Mouse (Mus musculus): ENCODE results near the gene Hirip3. TPM values are rescaled to one million over a fixed set of nuclear protein-coding genes. Genes with fewer than 3 reads are reported as not detected.
"Not testable (repeated sequence)": the region's sequence is repeated elsewhere in the genome, so short reads cannot be mapped to it uniquely, and the experiment has no call there.

The Hirip3 gene
- polyA plus RNA-seq, 1 experiment from 2014 or later = 32.6 TPM

- no peaks in the 10 kb centered on the region for H3K27me3 ChIP-seq (ENCODE audit: insufficient read depth, low read length)
- H3K9me3 ChIP-seq (ENCODE audit: low read length) = no peaks in the 10 kb centered on the region
- H3K36me3 ChIP-seq (ENCODE audit: insufficient read depth, low read length) = no peaks in the 10 kb centered on the region
- peaks cover 15% of the 10 kb centered on the region; the same call in 1 of the 2 replicates for H3K4me1 ChIP-seq (ENCODE audit: insufficient read depth, low read length)
- no peak for ATAC-seq (ENCODE audit: low FRiP score, low TSS enrichment)
- H3K4me3 ChIP-seq (ENCODE audit: low read length) = no peak overlapping the region
- peak overlapping the region; percentile 77; the same call in 1 of the 2 replicates for H3K4me2 ChIP-seq (replicated peaks; ENCODE audit: low read depth, low read length)
- H3K27ac ChIP-seq (ENCODE audit: low read length) = no peak overlapping the region
- peak overlapping the region; percentile 82; the same call in 1 of the 2 replicates for H3K9ac ChIP-seq (replicated peaks; ENCODE audit: low read length)
- WGBS = 81% methylated on average over 5 of the region's 5 CpGs
Observed at GRCm38 (mm10) chr7:126896912-126897311, 35.1 kb downstream of the Hirip3 start.

- H3K4me2 ChIP-seq (replicated peaks; ENCODE audit: low read depth, low read length) = peak overlapping the region; percentile 77
- ATAC-seq (ENCODE audit: low FRiP score, low TSS enrichment) = no peak; the same call in 1 of the 2 replicates
- H3K9ac ChIP-seq (replicated peaks; ENCODE audit: low read length) = peak overlapping the region; percentile 82
- no peaks in the 10 kb centered on the region for H3K27me3 ChIP-seq (ENCODE audit: insufficient read depth, low read length)
- H3K36me3 ChIP-seq (ENCODE audit: insufficient read depth, low read length) = no peaks in the 10 kb centered on the region
- H3K9me3 ChIP-seq (ENCODE audit: low read length) = no peaks in the 10 kb centered on the region
- H3K4me1 ChIP-seq (ENCODE audit: insufficient read depth, low read length) = peaks cover 15% of the 10 kb centered on the region; the same call in 1 of the 2 replicates
- 17% methylated on average over 16 of the region's 16 CpGs for WGBS
- H3K27ac ChIP-seq (ENCODE audit: low read length) = peak overlapping the region; percentile 72
- H3K4me3 ChIP-seq (ENCODE audit: low read length) = peak overlapping the region; percentile 69
Observed at GRCm38 (mm10) chr7:126897390-126898101, 35.8 kb downstream of the Hirip3 start.

- Histone ChIP-seq H3K4me1 (ENCODE audit: insufficient read depth, low read length) (peaks cover 15% of the 10 kb centered on the region; the same call in 1 of the 2 replicates), H3K9me3 (ENCODE audit: low read length) (no peaks in the 10 kb centered on the region), H3K9ac (replicated peaks; ENCODE audit: low read length) (peak overlapping the region; percentile 82), H3K4me3 (ENCODE audit: low read length) (peak overlapping the region; percentile 69), H3K27me3 (ENCODE audit: insufficient read depth, low read length) (no peaks in the 10 kb centered on the region), H3K27ac (ENCODE audit: low read length) (peak overlapping the region; percentile 76), H3K4me2 (replicated peaks; ENCODE audit: low read depth, low read length) (peak overlapping the region; percentile 77), H3K36me3 (ENCODE audit: insufficient read depth, low read length) (no peaks in the 10 kb centered on the region)
- 9% methylated on average over 37 of the region's 37 CpGs for WGBS
- peak; percentile 94 for ATAC-seq (ENCODE audit: low FRiP score, low TSS enrichment)
Observed at GRCm38 (mm10) chr7:126898102-126898990, 36.6 kb downstream of the Hirip3 start.

- H3K9ac ChIP-seq (replicated peaks; ENCODE audit: low read length); ATAC-seq (ENCODE audit: low FRiP score, low TSS enrichment); H3K4me3 ChIP-seq (ENCODE audit: low read length); H3K36me3 ChIP-seq (ENCODE audit: insufficient read depth, low read length); H3K4me2 ChIP-seq (replicated peaks; ENCODE audit: low read depth, low read length); H3K27me3 ChIP-seq (ENCODE audit: insufficient read depth, low read length); H3K27ac ChIP-seq (ENCODE audit: low read length); H3K9me3 ChIP-seq (ENCODE audit: low read length): not testable (repeated sequence)
- WGBS = 94% methylated on average over 7 of the region's 9 CpGs
- peaks cover 15% of the 10 kb centered on the region; the same call in 1 of the 2 replicates for H3K4me1 ChIP-seq (ENCODE audit: insufficient read depth, low read length)
Observed at GRCm38 (mm10) chr7:126899781-126900180, 38.0 kb downstream of the Hirip3 start.

- no peak overlapping the region for H3K27ac ChIP-seq (ENCODE audit: low read length)
- H3K4me2 ChIP-seq (replicated peaks; ENCODE audit: low read depth, low read length) = no peak overlapping the region
- no peaks in the 10 kb centered on the region for H3K36me3 ChIP-seq (ENCODE audit: insufficient read depth, low read length)
- H3K4me1 ChIP-seq (ENCODE audit: insufficient read depth, low read length) = no peaks in the 10 kb centered on the region
- H3K9me3 ChIP-seq (ENCODE audit: low read length) = no peaks in the 10 kb centered on the region
- no peak overlapping the region for H3K4me3 ChIP-seq (ENCODE audit: low read length)
- WGBS = 79% methylated on average over 3 of the region's 3 CpGs
- no peaks in the 10 kb centered on the region for H3K27me3 ChIP-seq (ENCODE audit: insufficient read depth, low read length)
- ATAC-seq (ENCODE audit: low FRiP score, low TSS enrichment) = no peak
- no peak overlapping the region for H3K9ac ChIP-seq (replicated peaks; ENCODE audit: low read length)
Observed at GRCm38 (mm10) chr7:126905590-126905989, 43.8 kb downstream of the Hirip3 start.

- Histone ChIP-seq H3K4me2 (replicated peaks; ENCODE audit: low read depth, low read length) (no peak overlapping the region), H3K27ac (ENCODE audit: low read length) (no peak overlapping the region), H3K27me3 (ENCODE audit: insufficient read depth, low read length) (no peaks in the 10 kb centered on the region), H3K4me1 (ENCODE audit: insufficient read depth, low read length) (no peaks in the 10 kb centered on the region), H3K9me3 (ENCODE audit: low read length) (no peaks in the 10 kb centered on the region), H3K9ac (replicated peaks; ENCODE audit: low read length) (no peak overlapping the region), H3K4me3 (ENCODE audit: low read length) (no peak overlapping the region), H3K36me3 (ENCODE audit: insufficient read depth, low read length) (no peaks in the 10 kb centered on the region)
- 87% methylated on average over 3 of the region's 3 CpGs for WGBS
- no peak for ATAC-seq (ENCODE audit: low FRiP score, low TSS enrichment)
Observed at GRCm38 (mm10) chr7:126914844-126915243, 53.1 kb downstream of the Hirip3 start.

Other genes with a start within 250 kb of the Hirip3 start
- 6.8 and 9.5 TPM in 2 replicates for gene Nupr1, start 231.1 kb upstream of the Hirip3 start, polyA plus RNA-seq (2015; fragmentation: Nextera tagmentation; extraction: Ambion mirVana)
- 50.7 and 57.2 TPM in 2 replicates for gene Sgf29, start 212.7 kb upstream of the Hirip3 start, polyA plus RNA-seq (2015; fragmentation: Nextera tagmentation; extraction: Ambion mirVana)
- 9.1 and 9.4 TPM in 2 replicates for gene Sult1a1, start 185.5 kb upstream of the Hirip3 start, polyA plus RNA-seq (2015; fragmentation: Nextera tagmentation; extraction: Ambion mirVana)
- 119 and 122 TPM in 2 replicates for gene Bola2, start 166.6 kb upstream of the Hirip3 start, polyA plus RNA-seq (2015; fragmentation: Nextera tagmentation; extraction: Ambion mirVana)
- gene Slx1b, start 166.2 kb upstream of the Hirip3 start, polyA plus RNA-seq (2015; fragmentation: Nextera tagmentation; extraction: Ambion mirVana) = 9.5 and 12.3 TPM in 2 replicates
- gene Coro1a, start 154.2 kb upstream of the Hirip3 start, polyA plus RNA-seq (2015; fragmentation: Nextera tagmentation; extraction: Ambion mirVana) = 17.5 and 19.7 TPM in 2 replicates
- 77.9 and 79.5 TPM in 2 replicates for gene Mapk3, start 102.4 kb upstream of the Hirip3 start, polyA plus RNA-seq (2015; fragmentation: Nextera tagmentation; extraction: Ambion mirVana)
- 1.8 and 2.0 TPM in 2 replicates for gene Gdpd3, start 95.6 kb upstream of the Hirip3 start, polyA plus RNA-seq (2015; fragmentation: Nextera tagmentation; extraction: Ambion mirVana)
- 95.8 and 101 TPM in 2 replicates for gene Ypel3, start 85.0 kb upstream of the Hirip3 start, polyA plus RNA-seq (2015; fragmentation: Nextera tagmentation; extraction: Ambion mirVana)
- gene Tbx6, start 80.5 kb upstream of the Hirip3 start, polyA plus RNA-seq (2015; fragmentation: Nextera tagmentation; extraction: Ambion mirVana) = 0.29 and 0.78 TPM in 2 replicates
- 267 and 271 TPM in 2 replicates for gene Ppp4c, start 69.5 kb upstream of the Hirip3 start, polyA plus RNA-seq (2015; fragmentation: Nextera tagmentation; extraction: Ambion mirVana)
- 0.19 and 0.52 TPM in 2 replicates for gene Fam57b, start 64.3 kb upstream of the Hirip3 start, polyA plus RNA-seq (2015; fragmentation: Nextera tagmentation; extraction: Ambion mirVana)
- not detected in 2 replicates for gene 4930451I11Rik, start 30.3 kb upstream of the Hirip3 start, polyA plus RNA-seq (2015; fragmentation: Nextera tagmentation; extraction: Ambion mirVana)
- gene Doc2a, start 14.6 kb upstream of the Hirip3 start, polyA plus RNA-seq (2015; fragmentation: Nextera tagmentation; extraction: Ambion mirVana) = 7.8 and 8.7 TPM in 2 replicates
- gene Ino80e, start 405 bp downstream of the Hirip3 start, polyA plus RNA-seq (2015; fragmentation: Nextera tagmentation; extraction: Ambion mirVana) = 75.3 and 88.0 TPM in 2 replicates
- gene Taok2, start 22.7 kb downstream of the Hirip3 start, polyA plus RNA-seq (2015; fragmentation: Nextera tagmentation; extraction: Ambion mirVana) = 58.6 and 59.9 TPM in 2 replicates
- gene Tmem219, start 60.9 kb downstream of the Hirip3 start, polyA plus RNA-seq (2015; fragmentation: Nextera tagmentation; extraction: Ambion mirVana) = 33.8 and 34.1 TPM in 2 replicates
- gene Kctd13, start 66.9 kb downstream of the Hirip3 start, polyA plus RNA-seq (2015; fragmentation: Nextera tagmentation; extraction: Ambion mirVana) = 16.5 and 17.7 TPM in 2 replicates
- 0.12 and 0.24 TPM in 2 replicates for gene Asphd1, start 87.6 kb downstream of the Hirip3 start, polyA plus RNA-seq (2015; fragmentation: Nextera tagmentation; extraction: Ambion mirVana)
- gene Sez6l2, start 88.6 kb downstream of the Hirip3 start, polyA plus RNA-seq (2015; fragmentation: Nextera tagmentation; extraction: Ambion mirVana) = 0.86 and 1.6 TPM in 2 replicates
- gene Cdipt, start 113.9 kb downstream of the Hirip3 start, polyA plus RNA-seq (2015; fragmentation: Nextera tagmentation; extraction: Ambion mirVana) = 135 and 137 TPM in 2 replicates
- gene Cdiptos, start 114.1 kb downstream of the Hirip3 start, polyA plus RNA-seq (2015; fragmentation: Nextera tagmentation; extraction: Ambion mirVana) = 1.6 and 2.1 TPM in 2 replicates
- 19.7 and 21.4 TPM in 2 replicates for gene Mvp, start 152.6 kb downstream of the Hirip3 start, polyA plus RNA-seq (2015; fragmentation: Nextera tagmentation; extraction: Ambion mirVana)
- gene Pagr1b, start 154.5 kb downstream of the Hirip3 start, polyA plus RNA-seq (2015; fragmentation: Nextera tagmentation; extraction: Ambion mirVana) = 1.2 TPM in 1 of 2 replicates, not detected in the other
- gene Pagr1a, start 155.4 kb downstream of the Hirip3 start, polyA plus RNA-seq (2015; fragmentation: Nextera tagmentation; extraction: Ambion mirVana) = 61.3 and 88.7 TPM in 2 replicates
- gene Gm42742, start 159.1 kb downstream of the Hirip3 start, polyA plus RNA-seq (2015; fragmentation: Nextera tagmentation; extraction: Ambion mirVana) = 34.7 and 51.6 TPM in 2 replicates
- 5.4 and 6.0 TPM in 2 replicates for gene Prrt2, start 159.2 kb downstream of the Hirip3 start, polyA plus RNA-seq (2015; fragmentation: Nextera tagmentation; extraction: Ambion mirVana)
- 47.9 and 48.1 TPM in 2 replicates for gene Maz, start 165.1 kb downstream of the Hirip3 start, polyA plus RNA-seq (2015; fragmentation: Nextera tagmentation; extraction: Ambion mirVana)
- gene Kif22, start 180.5 kb downstream of the Hirip3 start, polyA plus RNA-seq (2015; fragmentation: Nextera tagmentation; extraction: Ambion mirVana) = 145 and 150 TPM in 2 replicates
- gene Zg16, start 225.4 kb downstream of the Hirip3 start, polyA plus RNA-seq (2015; fragmentation: Nextera tagmentation; extraction: Ambion mirVana) = not detected in 2 replicates
- 5.3 and 5.4 TPM in 2 replicates for gene AI467606, start 229.4 kb downstream of the Hirip3 start, polyA plus RNA-seq (2015; fragmentation: Nextera tagmentation; extraction: Ambion mirVana)

Measured in kidney, embryonic 16.5 days (tissue).